Mouse (Mus musculus): Measurements from ENCODE around the gene Zscan22.
"Not testable (repeated sequence)": the region's sequence is repeated elsewhere in the genome, so short reads cannot be mapped to it uniquely, and the experiment has no call there.

DNA sequence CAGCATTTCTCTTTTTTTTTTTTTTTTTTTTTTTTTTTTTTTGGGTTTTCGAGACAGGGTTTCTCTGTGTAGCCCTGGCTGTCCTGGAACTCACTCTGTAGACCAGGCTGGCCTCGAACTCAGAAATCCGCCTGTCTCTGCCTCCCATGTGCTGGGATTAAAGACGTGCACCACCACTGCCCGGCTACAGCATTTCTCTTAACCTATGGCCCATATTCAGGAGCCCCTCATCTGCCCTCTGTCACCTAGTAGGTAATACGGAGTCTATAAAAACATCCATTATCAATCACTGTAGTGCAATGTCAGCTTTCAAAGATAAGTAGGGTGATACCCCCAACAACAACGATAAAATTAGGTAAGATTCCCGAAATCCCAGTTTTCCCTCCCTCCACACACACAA, 22.9 kb downstream of the Zscan22 start:
- not testable (repeated sequence) for TF ChIP-seq GATA1 (IDR thresholded peaks at IDR 0.05; ENCODE audit: borderline replicate concordance, low read length); FLI1 (IDR thresholded peaks at IDR 0.05; ENCODE audit: low read length)
